Mouse (Mus musculus) liver, embryonic 14.5 days (tissue): ENCODE measurements around the gene Ankrd39. TPM values are rescaled to one million over a fixed set of nuclear protein-coding genes. Genes with fewer than 3 reads are reported as not detected.

ENCODE experiments used
- ATAC-seq: fragments of 200-750 bp; cut with Nextera tagmentation; 2 replicates; pipeline ENCODE4 v1.8.0; 2017; ENCODE audit warnings: moderate number of reproducible peaks, mild to moderate bottlenecking, moderate library complexity; ENCODE audit not compliant: insufficient read depth
- DNase-seq, 3 experiments: peaks; one replicate each; pipeline ENCODE4 v3.0.0-alpha.2; 2012 to 2013; ENCODE audit warnings: low read depth in 3 of 3, low spot score in 3 of 3
- H3K27ac ChIP-seq: fragments of 300-500 bp; sonication (generic); 2 replicates; pipeline ENCODE4 v1.5.1; 2014; ENCODE audit warnings: moderate library complexity, mild to moderate bottlenecking, control low read depth, inconsistent platforms
- H3K27me3 ChIP-seq: fragments of 300-500 bp; sonication (generic); 2 replicates; pipeline ENCODE4 v1.6.1; 2014; ENCODE audit warnings: mild to moderate bottlenecking, low read length, moderate library complexity; ENCODE audit not compliant: control insufficient read depth, insufficient read depth
- H3K36me3 ChIP-seq: fragments of 300-500 bp; sonication (generic); replicated peaks from 2 replicates; pipeline ENCODE4 v1.6.1; 2014; ENCODE audit warnings: low read depth; ENCODE audit not compliant: control insufficient read depth, insufficient read depth
- H3K4me1 ChIP-seq, 2 experiments: fragments of 200-500 bp in 1 of 2; fragments of 300-500 bp in 1 of 2; sonication (generic) in 1 of 2; replicated peaks; 2 replicates each; pipeline ENCODE4 v1.6.1; 2012 to 2014; ENCODE audit warnings: antibody characterized with exemption in 1 of 2, inconsistent platforms in 1 of 2, low read length in 1 of 2; ENCODE audit not compliant: control insufficient read depth in 2 of 2, insufficient read depth in 2 of 2
- H3K4me2 ChIP-seq: fragments of 300-500 bp; sonication (generic); 2 replicates; pipeline ENCODE4 v1.6.1; 2014; ENCODE audit warnings: low read depth, mild to moderate bottlenecking, control low read depth, moderate library complexity
- H3K4me3 ChIP-seq, 2 experiments: fragments of 200-500 bp in 1 of 2; fragments of 300-500 bp in 1 of 2; sonication (generic) in 1 of 2; 2 replicates each; pipeline ENCODE4 v1.5.1; 2012 to 2014; ENCODE audit warnings: low read depth in 2 of 2, low read length in 2 of 2, mild to moderate bottlenecking in 2 of 2, control low read depth in 1 of 2, inconsistent platforms in 1 of 2, moderate library complexity in 1 of 2; ENCODE audit not compliant: insufficient read depth in 1 of 2
- H3K9ac ChIP-seq: fragments of 300-500 bp; sonication (generic); replicated peaks from 2 replicates; pipeline ENCODE4 v1.6.1; 2014; ENCODE audit warnings: mild to moderate bottlenecking, control low read depth, moderate library complexity
- H3K9me3 ChIP-seq: fragments of 300-500 bp; sonication (generic); 2 replicates; pipeline ENCODE4 v1.6.1; 2016; ENCODE audit warnings: low read length, mixed read lengths; ENCODE audit not compliant: control insufficient read depth
- CTCF ChIP-seq: IDR thresholded peaks from 2 replicates; pipeline ENCODE4 v1.5.1; 2016; ENCODE audit warnings: antibody characterized with exemption, low read depth, control low read depth
- EP300 ChIP-seq: IDR thresholded peaks from 2 replicates; pipeline ENCODE4 v1.6.1; 2016; ENCODE audit warnings: antibody characterized with exemption, low read depth
- WGBS: fragments of 180-500 bp; shearing (Covaris S2); extraction: QIAGEN DNeasy Blood & Tissue Kit; methylation state at CpG from one replicate; pipeline ENCODE4 v1.1.7; 2014; ENCODE audit not compliant: insufficient replicate concordance; 5-methylcytosine and 5-hydroxymethylcytosine counted together
- polyA plus RNA-seq, 2 experiments: library from polyadenylated mRNA; depleted of rRNA in 1 of 2; stranded (reverse) in 1 of 2; unstranded in 1 of 2; fragments of >200 nt; fragmentation: Nextera tagmentation in 1 of 2; extraction: Ambion mirVana in 1 of 2; gene quantifications; 2 replicates each; pipeline versions ENCODE4 v1.2.1 to v1.2.3; 2012 to 2014

Ankrd39 gene
- polyA plus RNA-seq (2012; rRNA removed) (3.5 and 3.8 TPM in 2 replicates), polyA plus RNA-seq (2014; fragmentation: Nextera tagmentation; extraction: Ambion mirVana) (5.0 and 5.1 TPM in 2 replicates)

GRCm38 (mm10) chr1:36546888-36547471 is at the start of gene Ankrd39:
TSS of gene Ankrd39 (minus strand) at chr1:36547445.
- Histone ChIP-seq H3K4me1 (peaks cover 6% of the 10 kb centered on the region in 2 experiments), H3K27me3 (no peaks in the 10 kb centered on the region), H3K9me3 (no peaks in the 10 kb centered on the region), H3K36me3 (no peaks in the 10 kb centered on the region), H3K9ac (peak within 1 kb of the TSS; percentile 24), H3K4me2 (peak within 1 kb of the TSS; percentile 85), H3K27ac (no peak within 1 kb of the TSS), H3K4me3 (peak within 1 kb of the TSS; percentile 70 to 76)
- under 1% methylated on average over 43 of the region's 43 CpGs for WGBS
- TF ChIP-seq CTCF (peak; percentile 100), EP300 (no peak; the same call in 1 of the 2 replicates)
- DNase-seq (peak; percentile 95 to 96 (median 96)), ATAC-seq (peak; percentile 100)

GRCm38 (mm10) chr1:36596114-36596513 is 48.9 kb upstream of the Ankrd39 start:
- Histone ChIP-seq H3K36me3 (no peaks in the 10 kb centered on the region), H3K9ac (no peak overlapping the region), H3K27me3 (no peaks in the 10 kb centered on the region), H3K4me2 (no peak overlapping the region), H3K4me1 (no peaks in the 10 kb centered on the region; a peak in 1 of 4 replicates), H3K9me3 (no peaks in the 10 kb centered on the region), H3K4me3 (no peak overlapping the region), H3K27ac (no peak overlapping the region)
- WGBS: 48% methylated on average over 4 of the region's 4 CpGs
- ATAC-seq (no peak; the same call in 1 of the 2 replicates), DNase-seq (no peak)
- TF ChIP-seq EP300 (no peak), CTCF (no peak)

GRCm38 (mm10) chr1:36595167-36595931 is 48.1 kb upstream of the Ankrd39 start:
- DNase-seq (no peak), ATAC-seq (no peak)
- Histone ChIP-seq H3K27me3 (no peaks in the 10 kb centered on the region), H3K4me2 (no peak overlapping the region), H3K36me3 (no peaks in the 10 kb centered on the region), H3K9me3 (no peaks in the 10 kb centered on the region), H3K27ac (no peak overlapping the region), H3K4me1 (no peaks in the 10 kb centered on the region; a peak in 1 of 4 replicates), H3K4me3 (no peak overlapping the region), H3K9ac (no peak overlapping the region)
- no peak for TF ChIP-seq CTCF
- TF ChIP-seq EP300: no peak
- 59% methylated on average over 10 of the region's 10 CpGs for WGBS

- ATAC-seq: no peak
- H3K9me3 ChIP-seq: no peaks in the 10 kb centered on the region
- H3K27ac ChIP-seq: no peak overlapping the region
- H3K9ac ChIP-seq: no peak overlapping the region
- peaks cover 0 to 2% of the 10 kb centered on the region in 2 experiments; a peak in 1 of 4 replicates for H3K4me1 ChIP-seq
- H3K4me3 ChIP-seq: no peak overlapping the region
- no peak for TF ChIP-seq CTCF
- TF ChIP-seq EP300: no peak
- no peak for DNase-seq
- H3K4me2 ChIP-seq: no peak overlapping the region
- no peaks in the 10 kb centered on the region for H3K27me3 ChIP-seq
- 20% methylated on average over 1 of the region's 1 CpGs for WGBS
- H3K36me3 ChIP-seq: no peaks in the 10 kb centered on the region
These were observed 45.9 kb upstream of the Ankrd39 start for GRCm38 (mm10) chr1:36593099-36593498.

GRCm38 (mm10) chr1:36591408-36591807 is 44.2 kb upstream of the Ankrd39 start:
- Histone ChIP-seq H3K4me2 (no peak overlapping the region), H3K4me1 (peaks cover 0 to 2% of the 10 kb centered on the region in 2 experiments; a peak in 1 of 4 replicates), H3K4me3 (no peak overlapping the region), H3K9me3 (no peaks in the 10 kb centered on the region), H3K27ac (no peak overlapping the region), H3K36me3 (no peaks in the 10 kb centered on the region), H3K9ac (no peak overlapping the region), H3K27me3 (no peaks in the 10 kb centered on the region)
- no peak for DNase-seq
- TF ChIP-seq CTCF (no peak), EP300 (no peak)
- ATAC-seq: no peak
- 17% methylated on average over 2 of the region's 2 CpGs for WGBS
